Mouse (Mus musculus): ENCODE data around the gene Stat6. TPM values are rescaled to one million over a fixed set of nuclear protein-coding genes. Genes with fewer than 3 reads are reported as not detected.

The Stat6 gene
- total RNA-seq, 2 experiments from 2014 or later: 82.5 to 128 TPM

- ATAC-seq (ENCODE audit: poor library complexity, severe bottlenecking): no peak
Observed at GRCm38 (mm10) chr10:127614236-127615033, 28.4 kb upstream of the Stat6 start.

GRCm38 (mm10) chr10:127615034-127615374 is 27.8 kb upstream of the Stat6 start:
- ATAC-seq (ENCODE audit: poor library complexity, severe bottlenecking): no peak

- no peak for ATAC-seq (ENCODE audit: poor library complexity, severe bottlenecking)
Observed at GRCm38 (mm10) chr10:127615591-127615990, 27.2 kb upstream of the Stat6 start.

- ATAC-seq (ENCODE audit: poor library complexity, severe bottlenecking): no peak
Observed at GRCm38 (mm10) chr10:127616261-127616679, 26.5 kb upstream of the Stat6 start.

GRCm38 (mm10) chr10:127617294-127617693 is 25.5 kb upstream of the Stat6 start:
- no peak for ATAC-seq (ENCODE audit: poor library complexity, severe bottlenecking)

- no peak for ATAC-seq (ENCODE audit: poor library complexity, severe bottlenecking)
Observed at GRCm38 (mm10) chr10:127618173-127618572, 24.6 kb upstream of the Stat6 start.

- no peak for ATAC-seq (ENCODE audit: poor library complexity, severe bottlenecking)
Observed at GRCm38 (mm10) chr10:127619119-127619721, 23.6 kb upstream of the Stat6 start.

- no peak for ATAC-seq (ENCODE audit: poor library complexity, severe bottlenecking)
Observed at GRCm38 (mm10) chr10:127619941-127620405, 22.8 kb upstream of the Stat6 start.

- 0 out of 2 replicates have a peak, but pooled peaks have one; percentile 1 for ATAC-seq (ENCODE audit: poor library complexity, severe bottlenecking)
Observed at GRCm38 (mm10) chr10:127620406-127621190, 22.2 kb upstream of the Stat6 start, which contains the start of gene Lrp1. Lrp1 (minus strand) TSS chr10:127621148.

GRCm38 (mm10) chr10:127621191-127622056 is 21.4 kb upstream of the Stat6 start:
- ATAC-seq (ENCODE audit: poor library complexity, severe bottlenecking): peak; percentile 80

- ATAC-seq (ENCODE audit: poor library complexity, severe bottlenecking): peak; percentile 68
Observed at GRCm38 (mm10) chr10:127622057-127622392, 20.8 kb upstream of the Stat6 start.

GRCm38 (mm10) chr10:127622661-127623060 is 20.1 kb upstream of the Stat6 start:
- ATAC-seq (ENCODE audit: poor library complexity, severe bottlenecking): no peak

GRCm38 (mm10) chr10:127623439-127624216 is 19.2 kb upstream of the Stat6 start:
- no peak for ATAC-seq (ENCODE audit: poor library complexity, severe bottlenecking)

- ATAC-seq (ENCODE audit: poor library complexity, severe bottlenecking): peak; percentile 48
Observed at GRCm38 (mm10) chr10:127626433-127626832, 16.4 kb upstream of the Stat6 start.

GRCm38 (mm10) chr10:127631261-127632214 is 11.2 kb upstream of the Stat6 start:
- peak; percentile 90 for ATAC-seq (ENCODE audit: poor library complexity, severe bottlenecking)

GRCm38 (mm10) chr10:127632668-127633271 is 10.0 kb upstream of the Stat6 start:
- no peak for ATAC-seq (ENCODE audit: poor library complexity, severe bottlenecking)

GRCm38 (mm10) chr10:127640421-127640820 is 2.4 kb upstream of the Stat6 start:
- no peak for ATAC-seq (ENCODE audit: poor library complexity, severe bottlenecking)

All from megakaryocyte, adult 5-6 weeks (primary cell).